Mouse (Mus musculus): ENCODE data around the gene Dhrs1. TPM values are rescaled to one million over a fixed set of nuclear protein-coding genes. Genes with fewer than 3 reads are reported as not detected.
A peak's percentile ranks its signal among the peaks of the same experiment; 100 is the strongest.

Dhrs1 gene
- polyA plus RNA-seq, 1 experiment, result 93.5 TPM

- Histone ChIP-seq H3K27me3 (ENCODE audit: control insufficient read depth, insufficient read depth, low read length) (peaks cover 9% of the 10 kb centered on the region; the same call in 1 of the 2 replicates), H3K27ac (ENCODE audit: control insufficient read depth, insufficient read depth, low read length) (no peak within 1 kb of the TSS), H3K36me3 (ENCODE audit: control insufficient read depth, insufficient read depth, low read length) (peaks cover 20% of the 10 kb centered on the region), H3K4me3 (ENCODE audit: control insufficient read depth, insufficient read depth, low read length) (no peak within 1 kb of the TSS), H3K4me1 (replicated peaks; ENCODE audit: control insufficient read depth, insufficient read depth, low read length) (no peaks in the 10 kb centered on the region; the same call in 1 of the 2 replicates)
- DNase-seq, result peak; percentile 18
- TF ChIP-seq CTCF (IDR thresholded peaks at IDR 0.05; ENCODE audit: borderline replicate concordance, control insufficient read depth, extremely low read depth, insufficient read depth, low read length, poor library complexity) (no peak), POLR2A (IDR thresholded peaks at IDR 0.05; ENCODE audit: control insufficient read depth, extremely low read depth, insufficient read depth, low read length, poor library complexity) (no peak)
- 24% methylated on average over 8 of the region's 8 CpGs for WGBS
These were observed 12.9 kb upstream of the Dhrs1 start, which contains the start of gene Cideb for GRCm38 (mm10) chr14:55758363-55758784. TSS of gene Cideb (minus strand) at chr14:55758458.

- no peak for TF ChIP-seq CTCF (IDR thresholded peaks at IDR 0.05; ENCODE audit: borderline replicate concordance, control insufficient read depth, extremely low read depth, insufficient read depth, low read length, poor library complexity)
- no peak overlapping the region for H3K4me3 ChIP-seq (ENCODE audit: control insufficient read depth, insufficient read depth, low read length)
- peaks cover 28% of the 10 kb centered on the region for H3K36me3 ChIP-seq (ENCODE audit: control insufficient read depth, insufficient read depth, low read length)
- WGBS, result 78% methylated on average over 6 of the region's 6 CpGs
- H3K27ac ChIP-seq (ENCODE audit: control insufficient read depth, insufficient read depth, low read length), result no peak overlapping the region
- H3K27me3 ChIP-seq (ENCODE audit: control insufficient read depth, insufficient read depth, low read length), result peaks cover 8% of the 10 kb centered on the region; the same call in 1 of the 2 replicates
- no peak for DNase-seq
- no peaks in the 10 kb centered on the region; the same call in 1 of the 2 replicates for H3K4me1 ChIP-seq (replicated peaks; ENCODE audit: control insufficient read depth, insufficient read depth, low read length)
These were observed 12.1 kb upstream of the Dhrs1 start for GRCm38 (mm10) chr14:55757566-55757965.

- WGBS, result 94% methylated on average over 10 of the region's 10 CpGs
- H3K27ac ChIP-seq (ENCODE audit: control insufficient read depth, insufficient read depth, low read length), result no peak overlapping the region
- TF ChIP-seq CTCF (IDR thresholded peaks at IDR 0.05; ENCODE audit: borderline replicate concordance, control insufficient read depth, extremely low read depth, insufficient read depth, low read length, poor library complexity) (no peak), POLR2A (IDR thresholded peaks at IDR 0.05; ENCODE audit: control insufficient read depth, extremely low read depth, insufficient read depth, low read length, poor library complexity) (no peak)
- H3K4me1 ChIP-seq (replicated peaks; ENCODE audit: control insufficient read depth, insufficient read depth, low read length), result peaks cover 18% of the 10 kb centered on the region
- H3K36me3 ChIP-seq (ENCODE audit: control insufficient read depth, insufficient read depth, low read length), result peaks cover 26% of the 10 kb centered on the region
- no peak for DNase-seq
- no peaks in the 10 kb centered on the region for H3K27me3 ChIP-seq (ENCODE audit: control insufficient read depth, insufficient read depth, low read length)
- no peak overlapping the region for H3K4me3 ChIP-seq (ENCODE audit: control insufficient read depth, insufficient read depth, low read length)
These were observed 1.8 kb upstream of the Dhrs1 start for GRCm38 (mm10) chr14:55747051-55747847.

- Histone ChIP-seq H3K27ac (ENCODE audit: control insufficient read depth, insufficient read depth, low read length) (no peak overlapping the region), H3K4me1 (replicated peaks; ENCODE audit: control insufficient read depth, insufficient read depth, low read length) (peaks cover 18% of the 10 kb centered on the region), H3K4me3 (ENCODE audit: control insufficient read depth, insufficient read depth, low read length) (peak overlapping the region; percentile 61), H3K36me3 (ENCODE audit: control insufficient read depth, insufficient read depth, low read length) (peaks cover 12% of the 10 kb centered on the region), H3K27me3 (ENCODE audit: control insufficient read depth, insufficient read depth, low read length) (no peaks in the 10 kb centered on the region)
- no peak for DNase-seq
- WGBS, result under 1% methylated on average over 31 of the region's 31 CpGs
- no peak for TF ChIP-seq POLR2A (IDR thresholded peaks at IDR 0.05; ENCODE audit: control insufficient read depth, extremely low read depth, insufficient read depth, low read length, poor library complexity)
- no peak for TF ChIP-seq CTCF (IDR thresholded peaks at IDR 0.05; ENCODE audit: borderline replicate concordance, control insufficient read depth, extremely low read depth, insufficient read depth, low read length, poor library complexity)
These were observed 359 bp upstream of the Dhrs1 start for GRCm38 (mm10) chr14:55745861-55746237.

GRCm38 (mm10) chr14:55743711-55744110 is 1.8 kb downstream of the Dhrs1 start:
- H3K4me3 ChIP-seq (ENCODE audit: control insufficient read depth, insufficient read depth, low read length), result no peak overlapping the region

GRCm38 (mm10) chr14:55737086-55737687 is 8.3 kb downstream of the Dhrs1 start:
- no peak for DNase-seq
- Histone ChIP-seq H3K36me3 (ENCODE audit: control insufficient read depth, insufficient read depth, low read length) (peaks cover 5% of the 10 kb centered on the region; the same call in 1 of the 2 replicates), H3K4me3 (ENCODE audit: control insufficient read depth, insufficient read depth, low read length) (no peak overlapping the region), H3K27ac (ENCODE audit: control insufficient read depth, insufficient read depth, low read length) (no peak overlapping the region), H3K27me3 (ENCODE audit: control insufficient read depth, insufficient read depth, low read length) (no peaks in the 10 kb centered on the region), H3K4me1 (replicated peaks; ENCODE audit: control insufficient read depth, insufficient read depth, low read length) (no peaks in the 10 kb centered on the region)
- 84% methylated on average over 9 of the region's 9 CpGs for WGBS
- TF ChIP-seq POLR2A (IDR thresholded peaks at IDR 0.05; ENCODE audit: control insufficient read depth, extremely low read depth, insufficient read depth, low read length, poor library complexity) (no peak), CTCF (IDR thresholded peaks at IDR 0.05; ENCODE audit: borderline replicate concordance, control insufficient read depth, extremely low read depth, insufficient read depth, low read length, poor library complexity) (no peak)

More at GRCm38 (mm10) chr14:55743711-55744110, 1.8 kb downstream of the Dhrs1 start:
- H3K36me3 ChIP-seq (ENCODE audit: control insufficient read depth, insufficient read depth, low read length), result peaks cover 5% of the 10 kb centered on the region; the same call in 1 of the 2 replicates
- H3K27me3 ChIP-seq (ENCODE audit: control insufficient read depth, insufficient read depth, low read length), result no peaks in the 10 kb centered on the region
- WGBS, result 26% methylated on average over 10 of the region's 10 CpGs
- DNase-seq, result peak; percentile 89
- no peak overlapping the region for H3K27ac ChIP-seq (ENCODE audit: control insufficient read depth, insufficient read depth, low read length)
- peaks cover 18% of the 10 kb centered on the region for H3K4me1 ChIP-seq (replicated peaks; ENCODE audit: control insufficient read depth, insufficient read depth, low read length)
- 0 out of 2 replicates have a peak, but pooled peaks have one; percentile 65 for TF ChIP-seq CTCF (IDR thresholded peaks at IDR 0.05; ENCODE audit: borderline replicate concordance, control insufficient read depth, extremely low read depth, insufficient read depth, low read length, poor library complexity)
- no peak for TF ChIP-seq POLR2A (IDR thresholded peaks at IDR 0.05; ENCODE audit: control insufficient read depth, extremely low read depth, insufficient read depth, low read length, poor library complexity)
